Mouse (Mus musculus) C2C12 (cell line): ENCODE results near the gene Rhebl1.

Experiments
- CEBPB ChIP-seq: IDR thresholded peaks from one replicate; pipeline ENCODE4 v1.6.1; 2011; ENCODE audit warnings: low read depth, mild to moderate bottlenecking, control low read depth, moderate library complexity
- CTCF ChIP-seq: IDR thresholded peaks from one replicate; pipeline ENCODE4 v1.5.1; 2011; ENCODE audit not compliant: control insufficient read depth, insufficient read depth, insufficient read length
- FOSL1 ChIP-seq: IDR thresholded peaks from one replicate; pipeline ENCODE4 v1.8.0; 2011; ENCODE audit warnings: mild to moderate bottlenecking, low read length; ENCODE audit not compliant: poor library complexity, insufficient read depth, severe bottlenecking
- MAX ChIP-seq: IDR thresholded peaks from one replicate; pipeline ENCODE4 v1.6.1; 2011; ENCODE audit warnings: mild to moderate bottlenecking, control low read depth
- USF1 ChIP-seq: IDR thresholded peaks from one replicate; pipeline ENCODE4 v1.6.1; 2011; ENCODE audit warnings: low read depth, mild to moderate bottlenecking, control low read depth, moderate library complexity

- TF ChIP-seq MAX = no peak
- no peak for TF ChIP-seq CTCF
- TF ChIP-seq CEBPB = no peak
- no peak for TF ChIP-seq USF1
- no peak for TF ChIP-seq FOSL1
These were observed 10.7 kb downstream of the Rhebl1 start for GRCm38 (mm10) chr15:98883661-98884060.
